Mouse (Mus musculus): ENCODE results near the gene Snx1.

DNA sequence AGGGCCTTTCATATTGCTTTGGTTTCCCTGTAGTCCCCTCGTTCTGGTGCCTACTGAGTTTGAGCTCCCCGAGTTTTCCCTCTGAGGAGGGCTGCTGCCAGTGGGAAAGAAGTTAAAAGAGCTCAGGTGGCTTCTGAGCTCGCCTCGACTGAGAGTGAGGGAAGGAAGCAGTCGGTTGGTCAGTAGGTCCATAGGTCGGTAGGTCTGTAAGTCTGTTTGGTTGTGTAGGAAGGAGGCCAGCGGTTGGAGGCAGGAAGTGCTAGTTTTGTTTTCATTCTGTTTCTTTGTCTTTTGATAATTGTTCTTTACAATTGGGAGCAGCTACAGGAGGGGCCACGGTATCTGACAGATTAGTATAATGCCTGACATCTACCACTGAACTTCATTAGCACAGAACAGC lies 16.3 kb downstream of the Snx1 start:
- TF ChIP-seq ZKSCAN1 (IDR thresholded peaks at IDR 0.05; ENCODE audit: borderline replicate concordance, low read depth, low read length) = no peak
- no peak for TF ChIP-seq POLR2A (IDR thresholded peaks at IDR 0.05; ENCODE audit: low read depth, low read length)
- TF ChIP-seq BHLHE40 (IDR thresholded peaks at IDR 0.05; ENCODE audit: low read depth, low read length) = no peak
- TF ChIP-seq SMC3 (IDR thresholded peaks at IDR 0.05; ENCODE audit: low read depth, low read length) = no peak
- TF ChIP-seq MAZ (IDR thresholded peaks at IDR 0.05; ENCODE audit: low read depth, low read length) = no peak

All from CH12.LX (cell line).